Mouse (Mus musculus): ENCODE results near the gene Tatdn3.
"Not testable (repeated sequence)": the region's sequence is repeated elsewhere in the genome, so short reads cannot be mapped to it uniquely, and the experiment has no call there.

Tatdn3 gene

GRCm38 (mm10) chr1:191035649-191036048, 27.1 kb downstream of the Tatdn3 start:
- no peak for DNase-seq (ENCODE audit: low spot score)

- DNase-seq (ENCODE audit: low spot score) = not testable (repeated sequence)
Measured at GRCm38 (mm10) chr1:191030922-191031425, 31.8 kb downstream of the Tatdn3 start.

GRCm38 (mm10) chr1:191030182-191030581, 32.5 kb downstream of the Tatdn3 start:
- no peak for DNase-seq (ENCODE audit: low spot score)

- DNase-seq (ENCODE audit: low spot score) = peak; percentile 93
Measured at GRCm38 (mm10) chr1:191026021-191026713, 36.6 kb downstream of the Tatdn3 start, which contains the start of gene Flvcr1. Gene Flvcr1 (minus strand): TSS chr1:191026158.

GRCm38 (mm10) chr1:191025016-191026012, 37.4 kb downstream of the Tatdn3 start:
- DNase-seq (ENCODE audit: low spot score) = peak; percentile 13

GRCm38 (mm10) chr1:191023806-191024205, 38.9 kb downstream of the Tatdn3 start:
- not testable (repeated sequence) for DNase-seq (ENCODE audit: low spot score)

- no peak for DNase-seq (ENCODE audit: low spot score)
Measured at GRCm38 (mm10) chr1:191023140-191023539, 39.6 kb downstream of the Tatdn3 start.

GRCm38 (mm10) chr1:191021016-191021415, 41.7 kb downstream of the Tatdn3 start:
- DNase-seq (ENCODE audit: low spot score) = no peak

GRCm38 (mm10) chr1:191020217-191020924, 42.4 kb downstream of the Tatdn3 start:
- no peak for DNase-seq (ENCODE audit: low spot score)

- no peak for DNase-seq (ENCODE audit: low spot score)
Measured at GRCm38 (mm10) chr1:191019803-191020202, 42.9 kb downstream of the Tatdn3 start.

- DNase-seq (ENCODE audit: low spot score) = no peak
Measured at GRCm38 (mm10) chr1:191014271-191014670, 48.5 kb downstream of the Tatdn3 start.

- no peak for DNase-seq (ENCODE audit: low spot score)
Measured at GRCm38 (mm10) chr1:191008707-191009106, 54.0 kb downstream of the Tatdn3 start.

- no peak for DNase-seq (ENCODE audit: low spot score)
Measured at GRCm38 (mm10) chr1:191002201-191002600, 60.5 kb downstream of the Tatdn3 start.

GRCm38 (mm10) chr1:191000686-191001085, 62.0 kb downstream of the Tatdn3 start:
- no peak for DNase-seq (ENCODE audit: low spot score)

- no peak for DNase-seq (ENCODE audit: low spot score)
Measured at GRCm38 (mm10) chr1:190998027-190998426, 64.7 kb downstream of the Tatdn3 start.

- no peak for DNase-seq (ENCODE audit: low spot score)
Measured at GRCm38 (mm10) chr1:190996346-190996877, 66.3 kb downstream of the Tatdn3 start.

Data from ovary, postnatal 14 days (tissue).